In genomic region chr10:83926990-83927389, GRCm38 (mm10) we compare ENCODE assay signal across 12 mouse cellular contexts.
DNase-seq lines count a peak whose midpoint lies in the region; ATAC-seq lines count a peak whose summit lies in the region.
"Had no signal": no experiment of that assay in that cellular context is flagged by ENCODE, and none has a peak within 500 bp of the region (broad histone marks: within the 10 kb centered on the region; RNA-seq: fewer than 3 reads in every experiment).

No protein-coding gene starts in this region.

- 54% methylated on average over 4 of the region's 4 CpGs for WGBS in forebrain, embryonic 14.5 days
- 75% methylated on average over 4 of the region's 4 CpGs for WGBS in forebrain, embryonic 12.5 days
- WGBS in limb, embryonic 15.5 days, result 29% methylated on average over 4 of the region's 4 CpGs
- 71% methylated on average over 4 of the region's 4 CpGs for WGBS in liver, embryonic 11.5 days

- H3K9me3 ChIP-seq in forebrain, embryonic 14.5 days (replicated peaks; ENCODE audit: control insufficient read depth, low read length), result no peaks in the 10 kb centered on the region
- H3K9me3 ChIP-seq in forebrain, embryonic 12.5 days, result no peaks in the 10 kb centered on the region
- no peaks in the 10 kb centered on the region for H3K9me3 ChIP-seq in limb, embryonic 15.5 days
- no peaks in the 10 kb centered on the region for H3K9me3 ChIP-seq in liver, embryonic 11.5 days (ENCODE audit: control insufficient read depth, low read length)

- no peaks in the 10 kb centered on the region for H3K27me3 ChIP-seq in forebrain, embryonic 14.5 days (replicated peaks; ENCODE audit: control insufficient read depth, insufficient read depth, low read length)
- H3K27me3 ChIP-seq in forebrain, embryonic 12.5 days, result no peaks in the 10 kb centered on the region
- no peaks in the 10 kb centered on the region for H3K27me3 ChIP-seq in limb, embryonic 15.5 days
- no peaks in the 10 kb centered on the region; the same call in 1 of the 2 replicates for H3K27me3 ChIP-seq in liver, embryonic 11.5 days (replicated peaks; ENCODE audit: control insufficient read depth, insufficient read depth, low read length)

- no peaks in the 10 kb centered on the region for H3K36me3 ChIP-seq in forebrain, embryonic 14.5 days (ENCODE audit: control insufficient read depth, insufficient read depth, low read length)
- H3K36me3 ChIP-seq in forebrain, embryonic 12.5 days (replicated peaks), result no peaks in the 10 kb centered on the region
- no peaks in the 10 kb centered on the region for H3K36me3 ChIP-seq in limb, embryonic 15.5 days
- no peaks in the 10 kb centered on the region for H3K36me3 ChIP-seq in liver, embryonic 11.5 days (ENCODE audit: control insufficient read depth, insufficient read depth, low read length)

- H3K9ac ChIP-seq in forebrain, embryonic 14.5 days (ENCODE audit: low read length), result no peak overlapping the region
- H3K9ac ChIP-seq in forebrain, embryonic 12.5 days, result no peak overlapping the region
- H3K9ac ChIP-seq in limb, embryonic 15.5 days, result no peak overlapping the region
- no peak overlapping the region for H3K9ac ChIP-seq in liver, embryonic 11.5 days (ENCODE audit: low read depth, low read length)

- H3K4me3 ChIP-seq in forebrain, embryonic 14.5 days (ENCODE audit: low read depth, low read length), result no peak overlapping the region
- H3K4me3 ChIP-seq in forebrain, embryonic 12.5 days (replicated peaks), result no peak overlapping the region
- H3K4me3 ChIP-seq in limb, embryonic 15.5 days, result no peak overlapping the region
- H3K4me3 ChIP-seq in liver, embryonic 11.5 days (ENCODE audit: low read depth, low read length), result no peak overlapping the region

- DNase-seq in forebrain, embryonic 14.5 days (ENCODE audit: low spot score), result peak; percentile 75
- peak; percentile 13 to 28 for DNase-seq in layer of hippocampus, postnatal 14 days (ENCODE audit: low spot score in 2 of 2)
- DNase-seq in layer of hippocampus, adult 9-11 months, result no peak
- peak; percentile 19 for DNase-seq in brain, adult 2 months (ENCODE audit: low read depth, low spot score)
- DNase-seq in testis, postnatal 10 days (ENCODE audit: low spot score), result no peak
- no peak for DNase-seq in liver, embryonic 11.5 days (ENCODE audit: low spot score)
- DNase-seq: B cell, adult 2 months; kidney, postnatal 25 days; right cerebral cortex, postnatal 14 days had no signal

- peak overlapping the region; percentile 3; the same call in 1 of the 2 replicates for H3K27ac ChIP-seq in forebrain, embryonic 14.5 days (ENCODE audit: low read depth, low read length)
- no peak overlapping the region for H3K27ac ChIP-seq in forebrain, embryonic 12.5 days
- peak overlapping the region; percentile 74 for H3K27ac ChIP-seq in limb, embryonic 15.5 days
- no peak overlapping the region for H3K27ac ChIP-seq in liver, embryonic 11.5 days (ENCODE audit: low read depth, low read length)
- H3K27ac ChIP-seq: stomach, postnatal 0 days had no signal

- ATAC-seq in forebrain, embryonic 14.5 days, result peak; percentile 70; the same call in 1 of the 2 replicates
- no peak for ATAC-seq in forebrain, embryonic 12.5 days (ENCODE audit: low FRiP score)
- ATAC-seq in limb, embryonic 15.5 days (ENCODE audit: insufficient number of reproducible peaks, low FRiP score, low TSS enrichment, low read depth), result no peak
- no peak for ATAC-seq in liver, embryonic 11.5 days (replicated peaks; ENCODE audit: low FRiP score)

- H3K4me1 ChIP-seq in forebrain, embryonic 14.5 days (ENCODE audit: control insufficient read depth, insufficient read depth, low read length), result peaks cover 6% of the 10 kb centered on the region
- no peaks in the 10 kb centered on the region for H3K4me1 ChIP-seq in forebrain, embryonic 12.5 days
- peaks cover 5% of the 10 kb centered on the region for H3K4me1 ChIP-seq in limb, embryonic 15.5 days
- H3K4me1 ChIP-seq in liver, embryonic 11.5 days (replicated peaks; ENCODE audit: control insufficient read depth, insufficient read depth, low read length), result no peaks in the 10 kb centered on the region

- H3K4me2 ChIP-seq in forebrain, embryonic 14.5 days (ENCODE audit: low read length), result no peak overlapping the region
- H3K4me2 ChIP-seq in forebrain, embryonic 12.5 days, result no peak overlapping the region
- H3K4me2 ChIP-seq in limb, embryonic 15.5 days, result no peak overlapping the region
- H3K4me2 ChIP-seq in liver, embryonic 11.5 days, result no peak overlapping the region

Comparison
In these comparisons a context has a peak if more than half of its experiments do, and no peak if none do; other contexts are left out.
1. DNase-seq: peak in forebrain, embryonic 14.5 days (single experiment), layer of hippocampus, postnatal 14 days (2 of 2) and brain, adult 2 months (single experiment); none in layer of hippocampus, adult 9-11 months (single experiment), testis, postnatal 10 days (single experiment) and liver, embryonic 11.5 days (single experiment).
2. H3K27ac ChIP-seq: peak in forebrain, embryonic 14.5 days (single experiment) and limb, embryonic 15.5 days (single experiment); none in forebrain, embryonic 12.5 days (single experiment) and liver, embryonic 11.5 days (single experiment).